Mouse (Mus musculus) left cerebral cortex, adult 18-20 months (tissue): ENCODE results near the gene Traf7. TPM values are rescaled to one million over a fixed set of nuclear protein-coding genes. Genes with fewer than 3 reads are reported as not detected.

Source experiments
- DNase-seq, 2 experiments: peaks; one replicate each; pipeline ENCODE4 v3.0.0; 2021 to 2022; ENCODE audit warnings: low spot score in 2 of 2, mixed read lengths in 1 of 2
- total RNA-seq, 2 experiments: library from RNA; stranded (reverse); gene quantifications; 2 replicates each; pipeline ENCODE4 v1.2.3; 2021

Traf7 gene
- total RNA-seq, 2 experiments from 2014 or later, result 64.2 to 83.9 TPM

DNA sequence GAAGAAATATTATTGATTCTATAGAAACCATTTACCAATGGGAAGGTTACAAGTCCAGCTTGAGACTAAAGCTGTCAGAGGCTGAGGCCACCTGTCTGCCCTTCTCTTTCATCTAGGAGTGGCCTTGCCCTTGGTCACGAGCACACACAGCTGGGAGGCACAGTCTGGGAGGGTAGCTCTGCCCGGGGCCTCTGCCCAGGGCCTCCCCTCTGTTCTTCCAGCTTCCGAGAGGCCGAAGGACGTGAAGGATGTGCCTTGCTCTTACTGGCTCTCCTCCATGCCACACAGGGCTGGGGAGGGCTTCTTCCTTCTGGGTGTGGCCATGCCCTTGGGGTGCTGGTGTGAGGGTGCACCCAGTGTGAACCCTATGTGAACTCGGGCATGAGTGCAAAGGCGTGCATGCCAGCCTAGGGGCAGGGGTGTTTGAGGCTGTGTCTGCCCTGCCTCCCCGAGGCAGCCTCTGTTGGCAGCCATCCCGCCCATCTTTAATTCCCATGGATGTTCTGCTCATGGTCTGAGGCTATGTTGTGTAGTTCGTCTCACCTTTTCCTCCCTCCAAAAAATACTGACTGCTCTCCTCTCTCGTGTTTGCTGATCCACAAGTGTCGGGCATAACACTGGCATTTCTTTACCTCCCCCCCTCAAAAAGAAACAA, 19.8 kb downstream of the Traf7 start:
- DNase-seq, result no peak

DNA sequence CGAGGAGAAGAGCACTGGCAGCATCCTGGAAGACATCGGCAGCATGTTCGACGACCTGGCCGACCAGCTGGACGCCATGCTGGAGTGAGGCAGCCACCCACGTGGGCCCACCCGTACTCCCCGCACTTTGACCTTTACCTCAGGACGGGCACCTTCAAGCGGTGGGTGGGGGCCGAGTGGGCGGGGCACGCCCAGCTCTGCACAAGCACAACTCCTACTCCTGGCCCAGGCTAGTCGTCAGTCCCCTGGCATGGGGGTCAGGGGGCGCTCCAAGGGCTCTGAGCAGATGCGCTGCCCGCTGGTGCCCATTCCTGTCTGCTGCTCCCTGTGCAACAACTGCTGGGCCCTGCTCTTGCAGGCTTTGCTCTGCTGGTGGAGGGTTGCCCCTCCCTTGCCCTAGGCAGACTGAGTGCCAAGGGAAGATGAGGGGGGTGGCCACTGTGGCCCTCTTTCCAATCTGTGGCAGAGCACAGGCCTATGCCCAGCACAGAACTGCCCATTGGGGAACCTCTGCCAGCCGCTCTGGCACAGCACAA, 20.5 kb downstream of the Traf7 start:
- no peak for DNase-seq

DNA sequence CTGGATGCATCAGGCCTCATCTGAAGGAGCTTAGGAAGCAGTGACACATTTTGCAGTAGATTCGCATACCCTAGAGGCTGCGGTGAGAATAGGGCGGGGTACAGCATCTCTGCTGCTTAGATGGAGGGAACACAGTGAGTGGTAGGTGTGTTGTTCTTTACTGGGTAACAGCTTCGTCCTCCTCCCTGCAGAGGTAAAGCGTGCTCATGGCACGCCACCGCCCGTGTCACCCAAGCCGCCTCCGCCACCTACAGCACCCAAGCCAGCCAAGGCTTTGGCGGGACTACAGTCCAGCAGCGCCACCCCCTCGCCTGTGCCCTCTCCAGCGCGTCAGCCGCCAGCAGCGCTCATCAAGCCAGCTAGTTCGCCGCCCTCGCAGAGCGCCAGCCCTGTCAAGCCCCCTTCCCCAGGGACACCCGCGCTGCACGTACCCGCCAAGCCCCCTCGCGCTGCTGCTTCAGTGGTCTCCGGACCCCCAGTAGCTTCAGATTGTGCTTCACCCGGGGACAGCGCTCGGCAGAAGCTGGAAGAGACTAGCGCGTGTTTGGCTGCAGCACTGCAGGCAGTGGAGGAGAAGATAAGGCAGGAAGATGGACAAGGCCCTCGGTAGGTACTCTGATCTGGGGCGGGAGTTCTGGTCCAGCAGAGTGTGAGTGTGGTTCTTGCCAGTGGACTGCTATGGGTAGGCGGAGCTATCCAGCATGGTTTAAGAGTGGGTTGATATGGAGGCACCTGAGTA, 21.2 kb downstream of the Traf7 start:
- DNase-seq, result peak; percentile 74 to 82

DNA sequence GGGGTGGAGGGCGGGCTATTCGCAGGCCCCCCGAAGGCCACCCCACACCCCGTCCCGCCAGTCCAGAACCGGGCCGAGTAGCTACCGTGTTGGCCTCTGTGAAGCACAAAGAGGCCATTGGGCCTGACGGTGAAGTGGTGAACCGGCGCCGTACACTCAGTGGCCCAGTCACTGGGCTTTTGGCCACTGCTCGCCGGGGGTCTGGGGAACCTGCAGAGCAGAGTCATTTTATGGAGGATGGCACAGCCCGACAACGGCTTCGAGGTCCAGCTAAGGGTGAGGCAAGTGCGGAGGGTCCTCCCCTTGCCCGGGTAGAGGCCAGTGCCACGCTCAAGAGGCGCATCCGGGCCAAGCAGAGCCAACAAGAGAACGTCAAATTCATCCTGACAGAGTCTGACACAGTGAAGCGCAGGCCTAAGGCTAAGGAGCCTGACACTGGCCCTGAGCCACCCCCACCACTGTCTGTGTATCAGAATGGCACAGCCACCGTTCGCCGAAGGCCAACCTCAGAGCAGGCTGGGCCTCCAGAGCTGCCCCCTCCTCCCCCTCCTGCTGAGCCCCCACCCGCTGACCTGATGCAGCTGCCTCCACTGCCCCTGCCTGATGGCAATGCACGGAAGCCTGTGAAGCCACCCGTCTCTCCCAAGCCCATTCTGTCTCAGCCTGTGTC, 22.3 kb downstream of the Traf7 start:
- no peak for DNase-seq

DNA sequence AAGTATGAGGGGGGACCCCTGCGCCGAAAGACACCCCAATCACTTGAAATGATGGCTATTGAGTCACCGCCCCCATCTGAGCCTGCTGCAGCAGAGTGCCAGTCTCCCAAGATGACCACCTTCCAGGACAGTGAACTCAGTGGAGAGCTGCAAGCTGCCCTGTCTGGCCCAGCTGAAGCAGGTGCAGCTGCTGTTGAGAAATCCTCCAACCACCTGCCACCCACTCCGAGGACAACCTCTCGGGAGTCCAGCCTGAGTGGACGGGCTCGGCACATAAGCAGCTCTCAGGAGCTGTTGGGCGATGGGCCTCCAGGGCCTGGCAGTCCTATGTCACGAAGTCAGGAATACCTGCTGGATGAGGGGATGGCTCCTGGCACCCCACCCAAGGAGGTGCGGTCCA, 23.7 kb downstream of the Traf7 start:
- DNase-seq, result no peak

DNA sequence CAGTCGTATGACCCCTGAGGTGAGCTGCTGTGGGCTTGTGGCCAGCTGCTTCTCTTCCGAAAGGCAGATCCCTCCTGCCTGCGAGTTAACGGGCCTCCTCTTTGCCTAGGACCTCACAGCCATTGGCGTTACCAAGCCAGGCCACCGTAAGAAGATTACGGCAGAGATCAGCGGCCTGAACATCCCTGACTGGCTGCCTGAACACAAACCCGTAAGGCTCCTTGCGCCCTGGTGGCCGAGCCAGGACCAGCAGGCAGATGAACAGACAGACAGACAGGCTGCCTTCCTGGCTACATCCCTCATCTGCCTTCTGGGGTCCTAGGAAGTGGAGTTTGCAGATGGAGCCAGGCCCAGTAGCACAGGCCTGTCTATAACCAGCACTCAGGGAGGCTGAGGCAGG, 25.5 kb downstream of the Traf7 start:
- DNase-seq, result no peak

DNA sequence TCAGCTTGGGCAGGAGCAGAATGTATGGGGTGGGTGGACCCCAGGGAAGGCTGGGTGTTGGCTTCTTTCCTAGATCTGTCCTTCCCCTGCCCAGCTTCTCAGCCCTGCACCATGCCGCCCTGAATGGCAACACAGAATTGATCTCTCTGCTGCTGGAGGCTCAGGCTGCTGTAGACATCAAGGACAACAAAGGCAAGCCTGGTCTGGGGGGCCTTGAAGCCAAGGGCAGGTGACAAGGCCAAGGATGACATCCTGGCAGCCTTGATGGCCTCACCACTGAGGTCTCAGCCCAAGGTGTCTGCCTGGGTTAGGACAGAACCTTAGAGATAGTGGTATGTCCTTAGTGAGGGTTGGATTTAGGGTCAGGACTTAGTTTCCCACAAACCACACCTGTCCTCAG, 31.7 kb downstream of the Traf7 start:
- no peak for DNase-seq

DNA sequence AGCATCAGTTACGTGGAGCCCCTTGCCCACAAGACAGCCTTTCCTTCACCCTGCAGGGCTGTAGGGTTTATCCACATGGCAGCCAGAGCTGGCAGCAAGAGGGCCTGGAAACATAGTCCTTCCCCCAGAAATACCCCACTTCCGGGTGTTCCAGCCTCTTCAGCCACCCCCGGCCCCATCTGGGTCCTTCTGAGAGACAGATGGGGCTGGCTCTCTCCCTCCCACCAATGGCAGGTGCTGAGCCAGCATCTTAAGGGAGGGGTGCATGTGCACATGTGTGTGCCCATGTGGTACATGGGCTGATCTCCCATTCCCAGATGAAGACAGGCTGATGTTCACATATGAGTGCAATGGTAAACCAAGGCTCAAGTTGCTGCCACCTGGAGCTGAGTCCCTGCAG, 32.3 kb downstream of the Traf7 start:
- peak; percentile 74 to 80 for DNase-seq

DNA sequence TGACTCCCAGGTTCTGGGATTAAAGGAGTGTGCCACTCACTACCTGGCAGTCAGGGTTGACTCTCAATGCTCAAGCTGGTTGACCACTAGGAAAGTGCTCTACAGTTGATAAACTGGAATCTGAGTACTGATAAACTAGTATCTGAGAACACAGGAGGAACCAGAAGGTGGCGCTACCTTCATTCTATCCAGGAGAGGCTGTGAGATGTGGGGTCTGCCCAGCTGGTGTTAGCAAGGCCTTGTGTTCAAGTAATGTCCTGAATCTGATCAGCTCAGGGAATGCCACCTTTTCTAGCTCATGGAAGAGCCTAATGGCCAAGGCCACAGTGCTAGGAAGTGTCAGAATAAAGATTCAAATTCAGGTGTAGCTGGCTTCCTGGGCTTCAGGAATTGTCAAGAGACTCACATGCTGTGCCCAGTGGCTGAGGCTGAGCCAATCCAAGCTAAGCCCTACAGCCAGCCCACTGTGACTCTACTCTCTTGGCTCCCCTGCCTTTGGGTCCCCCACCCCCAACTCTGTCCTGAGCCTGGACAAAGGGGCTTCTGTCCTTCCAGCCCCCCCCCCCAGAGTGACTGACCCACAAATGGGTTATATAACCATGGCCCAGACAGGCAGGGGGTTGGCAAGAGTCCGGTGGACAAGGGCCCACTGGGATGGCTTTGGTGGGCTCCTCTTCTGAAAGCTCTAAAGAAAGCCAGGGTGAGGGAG, 33.0 kb downstream of the Traf7 start:
- DNase-seq, result peak; percentile 62 to 68

DNA sequence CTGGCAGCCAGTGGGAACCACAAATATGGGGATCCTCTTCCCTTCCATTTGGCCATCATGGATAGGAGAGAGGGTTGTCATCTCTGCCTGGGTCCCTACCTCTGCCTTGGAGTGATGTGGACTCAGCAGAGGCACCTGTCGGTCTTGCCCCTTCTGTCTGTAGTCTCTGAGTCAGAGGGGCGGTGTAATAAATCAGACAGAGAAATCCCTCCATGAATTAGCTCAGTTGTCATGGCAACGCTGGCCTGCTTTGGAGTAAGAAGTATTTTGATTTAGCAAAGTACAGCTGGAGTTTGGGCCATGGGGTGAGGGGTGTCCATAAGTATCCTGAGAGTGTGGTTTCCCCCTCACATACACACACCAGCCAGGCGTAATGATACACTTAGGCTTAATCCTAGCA, 37.3 kb downstream of the Traf7 start:
- DNase-seq, result peak in 1 of 2 experiments; percentile 32

DNA sequence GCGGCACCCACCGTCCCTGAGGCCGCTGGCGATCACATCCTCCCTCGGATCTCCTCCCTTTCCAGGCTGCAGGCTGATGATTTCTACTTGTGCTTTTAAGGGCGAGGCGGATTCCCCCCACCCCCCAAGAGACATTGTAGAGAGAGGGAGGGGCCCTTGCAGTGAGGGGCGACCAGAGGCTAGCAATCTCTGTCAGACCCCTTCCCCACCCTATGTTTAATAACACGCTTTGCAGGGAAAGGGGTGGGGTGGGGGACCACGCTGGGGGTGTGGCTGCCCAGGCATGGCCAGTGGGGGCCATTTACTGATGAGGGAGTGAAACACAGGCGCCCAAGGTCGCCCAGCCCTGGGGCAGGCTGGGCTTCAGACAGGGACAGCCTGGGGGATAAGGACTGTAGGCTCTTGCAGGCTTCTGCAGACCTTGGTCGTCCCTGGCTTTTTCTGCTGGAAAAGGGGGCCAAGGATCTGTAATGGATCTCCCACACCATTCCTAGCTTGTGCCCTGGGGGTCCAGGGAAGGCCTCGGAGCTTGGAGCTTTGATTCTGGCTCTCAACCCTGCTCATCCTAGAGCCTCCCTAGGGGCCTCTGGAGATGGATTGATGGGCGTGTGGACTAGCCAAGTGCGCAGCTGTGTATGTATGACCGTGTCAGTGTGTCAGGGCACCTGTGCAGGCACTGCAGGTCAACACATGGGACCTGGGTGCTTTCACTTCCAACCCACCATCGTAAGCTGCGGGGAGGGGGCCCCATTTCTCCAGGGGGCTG, 38.3 kb downstream of the Traf7 start:
- no peak for DNase-seq

DNA sequence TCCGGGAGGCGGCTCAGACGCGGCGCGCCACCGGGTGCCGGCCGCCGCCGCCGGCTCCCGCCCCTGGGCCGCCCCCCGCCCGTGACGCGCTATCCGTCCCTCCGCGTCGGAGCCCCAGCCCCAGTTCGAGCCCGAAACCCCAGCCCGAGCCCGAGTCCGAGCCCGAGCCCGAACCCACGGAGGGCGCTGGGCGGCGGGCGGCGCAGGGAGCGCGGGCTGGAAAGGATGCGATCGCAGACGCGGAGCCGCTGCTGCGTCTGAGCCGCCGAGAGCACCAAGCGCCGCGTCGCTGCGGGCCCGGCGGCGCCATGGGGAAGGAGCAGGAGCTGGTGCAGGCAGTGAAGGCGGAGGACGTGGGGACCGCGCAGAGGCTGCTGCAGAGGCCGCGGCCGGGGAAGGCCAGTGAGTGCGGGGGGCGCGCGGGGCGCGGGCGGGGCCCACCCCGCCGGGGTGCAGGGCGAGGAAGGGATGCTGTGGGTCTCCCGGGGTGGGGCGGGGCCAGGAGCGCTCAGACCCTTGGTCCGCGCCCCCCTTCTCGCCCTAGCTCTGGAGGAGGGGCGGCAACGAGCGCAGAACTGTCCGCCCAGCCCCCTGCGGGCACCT, 39.0 kb downstream of the Traf7 start:
- DNase-seq, result peak; percentile 41 to 60

DNA sequence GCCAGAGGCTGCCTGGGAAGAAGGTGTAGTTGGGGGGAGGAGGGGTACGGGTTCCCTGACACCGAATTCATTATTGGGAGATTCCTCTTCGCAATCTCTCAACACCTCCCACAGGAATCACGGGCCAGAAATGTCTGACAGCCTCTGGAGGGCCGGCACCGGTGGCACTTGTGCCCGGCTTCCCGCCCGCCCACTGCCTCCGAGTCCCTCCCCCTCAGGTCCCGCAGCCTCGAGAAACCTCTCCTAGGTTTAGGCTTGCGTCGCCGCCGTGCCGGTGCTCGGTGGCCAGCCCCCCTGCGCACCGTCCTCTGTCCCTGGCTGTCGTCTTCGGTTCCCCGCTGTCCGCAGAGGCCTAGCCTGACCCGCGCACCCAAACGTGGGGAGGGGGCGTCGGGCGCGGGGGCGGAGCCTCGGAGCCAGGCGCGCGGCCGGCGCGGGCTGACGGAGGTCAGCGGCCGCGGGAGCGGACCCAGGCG, 39.5 kb downstream of the Traf7 start, which contains the start of gene Caskin1:
TSS of gene Caskin1 (plus strand) at position 416 of the 476 bp plus-strand sequence.
- peak; percentile 50 to 69 for DNase-seq

DNA sequence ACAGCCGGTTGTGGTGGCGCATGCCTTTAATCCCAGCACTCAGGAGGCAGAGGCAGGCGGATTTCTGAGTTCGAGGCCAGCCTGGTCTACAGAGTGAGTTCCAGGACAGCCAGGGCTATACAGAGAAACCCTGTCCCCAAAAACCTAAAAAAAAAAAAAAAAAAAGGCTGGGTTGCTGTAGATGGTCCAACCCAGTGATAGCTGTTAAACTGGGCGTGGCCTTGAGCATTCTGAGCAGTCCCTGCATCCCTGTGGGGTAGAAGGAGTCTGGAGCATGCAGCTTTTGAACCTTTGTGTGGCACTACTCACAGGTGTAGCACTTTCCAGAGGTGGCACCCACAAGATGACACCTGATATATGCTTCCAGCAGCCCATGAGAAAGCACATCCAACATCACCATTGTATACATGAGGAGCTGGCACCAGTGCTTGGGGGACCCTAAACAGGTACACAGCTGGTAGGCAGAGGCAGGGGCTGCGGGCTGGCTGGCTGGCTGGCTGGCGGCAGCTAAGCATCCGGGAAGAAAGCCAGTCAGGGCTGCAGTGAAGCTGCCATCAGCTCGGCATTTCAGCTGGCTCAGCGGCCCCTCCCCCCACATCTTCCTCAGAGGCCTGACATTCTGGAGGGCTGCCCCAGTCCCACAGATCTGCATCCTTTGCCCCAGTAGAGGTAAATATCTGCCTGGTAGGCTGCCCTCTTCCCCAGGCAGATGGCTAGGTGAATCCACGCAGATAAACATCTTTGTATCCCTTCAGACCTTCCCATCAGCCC, 42.5 kb downstream of the Traf7 start:
- no peak for DNase-seq

DNA sequence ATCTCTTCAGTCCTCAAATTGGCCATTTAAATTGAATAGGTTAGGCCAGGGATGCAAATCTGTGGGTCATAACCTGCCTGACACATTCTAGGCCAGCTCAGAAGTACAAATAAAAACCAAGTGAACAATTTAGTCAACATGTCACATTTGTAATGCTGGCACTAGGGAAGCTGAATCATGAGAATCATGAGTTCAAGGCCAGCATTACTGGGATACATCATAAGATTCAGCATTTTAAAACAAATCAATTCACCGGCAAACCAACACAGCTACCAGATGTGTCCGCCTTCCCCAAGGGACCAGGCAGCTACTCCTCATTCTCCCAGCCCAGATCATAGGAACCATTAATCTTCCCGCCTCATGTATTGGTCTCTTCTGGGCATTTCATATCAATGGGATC, 44.2 kb downstream of the Traf7 start:
- no peak for DNase-seq

DNA sequence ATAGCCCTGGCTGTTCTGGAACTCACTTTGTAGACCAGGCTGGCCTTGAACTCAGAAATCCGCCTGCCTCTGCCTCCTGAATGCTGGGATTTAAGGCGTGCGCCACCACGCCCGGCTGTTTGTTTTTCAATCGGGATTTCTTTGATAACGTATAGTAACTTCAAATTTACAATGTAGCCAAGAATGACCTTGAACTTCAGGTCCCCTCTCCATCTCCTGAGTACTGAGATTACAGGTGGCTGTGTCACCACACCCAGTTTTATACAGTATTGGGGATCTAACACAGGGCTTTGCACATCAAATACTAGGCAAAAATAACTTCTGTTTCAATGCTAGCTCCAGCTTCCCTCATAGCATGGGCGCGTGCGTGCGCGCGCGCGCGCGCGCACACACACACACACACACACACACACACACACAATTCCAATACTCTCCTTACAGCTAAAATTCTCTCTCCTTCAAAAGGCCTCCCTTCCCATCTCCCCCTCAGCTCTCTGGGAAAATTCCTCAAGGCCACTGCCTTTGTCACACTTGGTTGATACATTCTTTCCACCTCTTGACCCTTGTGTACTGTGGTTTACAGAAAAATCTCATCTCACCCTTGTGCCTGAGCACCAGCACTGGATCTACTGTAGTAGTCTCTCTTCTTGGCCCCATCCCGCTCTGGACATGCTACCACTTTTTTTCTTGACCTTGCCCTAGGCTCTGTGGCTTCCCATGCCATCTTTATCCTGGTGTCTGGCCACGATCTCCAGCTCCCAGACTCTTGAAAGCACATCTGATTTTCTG, 46.5 kb downstream of the Traf7 start:
- DNase-seq, result no peak

DNA sequence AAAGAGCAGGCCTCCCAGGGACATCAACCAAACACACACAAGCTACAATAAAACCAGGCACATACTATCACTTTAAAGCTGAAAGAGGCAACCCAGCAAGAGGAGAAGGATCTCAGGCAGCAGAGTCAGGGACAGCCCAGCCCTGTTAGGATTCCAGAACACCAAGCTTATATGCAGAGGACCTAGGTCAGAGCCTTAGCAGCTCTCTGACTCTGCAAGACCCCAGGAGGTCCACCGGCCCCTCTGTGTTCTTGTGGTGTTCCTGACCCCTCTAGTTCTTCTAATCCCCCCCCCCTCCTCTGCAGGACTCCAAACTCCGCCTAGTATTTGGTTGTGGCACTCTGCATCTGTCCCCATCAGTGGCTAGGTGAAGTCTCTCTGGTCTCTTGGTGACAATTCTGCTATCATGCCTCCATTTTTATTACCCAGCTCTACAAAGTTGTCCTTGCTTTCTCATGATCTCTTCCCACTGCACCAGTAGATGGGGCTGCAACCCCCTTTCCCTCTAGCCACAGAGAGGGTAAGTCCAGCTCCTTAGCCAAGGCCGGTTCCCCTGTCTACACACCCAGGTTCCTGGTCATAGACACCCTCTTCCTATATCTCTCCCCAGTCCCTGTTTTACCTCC, 47.4 kb downstream of the Traf7 start:
- DNase-seq, result no peak

DNA sequence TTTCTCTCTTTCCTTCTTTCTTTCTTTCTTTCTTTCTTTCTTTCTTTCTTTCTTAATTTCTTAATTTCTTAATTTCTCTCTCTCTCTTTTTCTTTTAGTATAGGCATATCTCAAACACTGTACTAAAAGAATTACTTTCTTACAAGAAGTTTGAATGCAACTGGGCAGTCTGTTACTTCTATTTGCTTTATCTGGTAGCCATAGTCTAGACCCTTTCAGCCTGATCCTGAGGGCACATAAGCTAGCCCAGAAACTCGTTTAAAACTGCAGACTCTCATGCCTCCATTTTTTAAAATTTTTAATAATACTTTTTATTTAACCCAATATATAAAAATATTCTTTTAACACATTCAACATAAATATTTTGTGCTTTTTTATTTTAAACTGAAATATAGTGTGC, 48.3 kb downstream of the Traf7 start:
- no peak for DNase-seq
